Mouse (Mus musculus) CH12.LX (cell line): Measurements from ENCODE around the gene Ccdc62. TPM values are rescaled to one million over a fixed set of nuclear protein-coding genes. Genes with fewer than 3 reads are reported as not detected.

Experiments
- DNase-seq: peaks from one replicate; pipeline ENCODE4 v3.0.0-alpha.2; 2013; ENCODE audit errors: extremely low read depth
- H3K27ac ChIP-seq: 2 replicates; pipeline ENCODE4 v1.5.1; 2012; ENCODE audit warnings: low read depth, mild to moderate bottlenecking, control low read depth, moderate library complexity; ENCODE audit not compliant: insufficient read depth
- H3K27me3 ChIP-seq: replicated peaks from 2 replicates; pipeline ENCODE3; 2012; ENCODE audit warnings: inconsistent platforms
- H3K36me3 ChIP-seq, 2 experiments: replicated peaks in 1 of 2; 2 replicates each; pipeline versions ENCODE3 to v1.6.1; 2012; ENCODE audit warnings: inconsistent platforms in 1 of 2, low read length in 1 of 2, mild to moderate bottlenecking in 1 of 2, mixed read lengths in 1 of 2, moderate library complexity in 1 of 2; ENCODE audit not compliant: control insufficient read depth in 1 of 2, insufficient read depth in 1 of 2
- H3K4me1 ChIP-seq, 2 experiments: 2 replicates each; pipeline ENCODE4 v1.6.1; 2012; ENCODE audit warnings: inconsistent platforms in 1 of 2, moderate library complexity in 1 of 2; ENCODE audit not compliant: insufficient read depth in 2 of 2, control insufficient read depth in 1 of 2
- H3K4me2 ChIP-seq: 2 replicates; pipeline ENCODE4 v1.6.1; 2012; ENCODE audit warnings: low read depth, mild to moderate bottlenecking, control low read depth; ENCODE audit not compliant: poor library complexity, insufficient read depth, severe bottlenecking
- H3K4me3 ChIP-seq, 3 experiments: fragments of 150-350 bp in 1 of 3; sonication (generic) in 1 of 3; replicated peaks in 1 of 3; 2 replicates each; pipeline versions ENCODE3 to v1.5.1; 2011 to 2012; ENCODE audit warnings: low read depth in 2 of 3, low read length in 2 of 3, mild to moderate bottlenecking in 2 of 3, moderate library complexity in 2 of 3, control low read depth in 1 of 3, improper control_type of control experiment in 1 of 3, inconsistent platforms in 1 of 3, mixed read lengths in 1 of 3; ENCODE audit not compliant: poor library complexity in 1 of 3
- H3K79me2 ChIP-seq: replicated peaks from 2 replicates; pipeline ENCODE4 v1.6.1; 2012; ENCODE audit warnings: mild to moderate bottlenecking, moderate library complexity; ENCODE audit not compliant: control insufficient read depth, poor library complexity, insufficient read depth, severe bottlenecking; ENCODE audit errors: extremely low read depth
- H3K9ac ChIP-seq: 2 replicates; pipeline ENCODE4 v1.6.1; 2012; ENCODE audit warnings: low read depth, mild to moderate bottlenecking, control low read depth, moderate library complexity; ENCODE audit not compliant: insufficient read depth
- H3K9me3 ChIP-seq: replicated peaks from 2 replicates; pipeline ENCODE3; 2012; ENCODE audit warnings: low read length, inconsistent platforms, mixed read lengths
- CHD2 ChIP-seq: IDR thresholded peaks from 2 replicates; pipeline ENCODE4 v1.6.1; 2011; ENCODE audit warnings: low read length, improper control_type of control experiment
- ETS1 ChIP-seq: conservative IDR thresholded peaks from 2 replicates; pipeline ENCODE4 v1.6.1; 2012; ENCODE audit warnings: low read depth, mild to moderate bottlenecking, inconsistent platforms, low read length, improper control_type of control experiment, moderate library complexity
- HCFC1 ChIP-seq: IDR thresholded peaks from 2 replicates; pipeline ENCODE4 v1.6.1; 2012; ENCODE audit warnings: low read depth, mild to moderate bottlenecking, inconsistent platforms, low read length, improper control_type of control experiment
- JUN ChIP-seq: IDR thresholded peaks from 2 replicates; pipeline ENCODE4 v1.6.1; 2011; ENCODE audit warnings: low read depth, mild to moderate bottlenecking, low read length, improper control_type of control experiment, moderate library complexity; ENCODE audit not compliant: insufficient read depth
- NELFE ChIP-seq: IDR thresholded peaks from 2 replicates; pipeline ENCODE4 v1.6.1; 2011; ENCODE audit warnings: low read depth, low read length, improper control_type of control experiment
- POLR2A ChIP-seq: IDR thresholded peaks from 2 replicates; pipeline ENCODE4 v1.6.1; 2011; ENCODE audit warnings: low read depth, mild to moderate bottlenecking, improper control_type of control experiment, low read length
- POLR2AphosphoS2 ChIP-seq: IDR thresholded peaks from 2 replicates; pipeline ENCODE4 v1.6.1; 2011; ENCODE audit warnings: low read depth, low read length, improper control_type of control experiment
- TBP ChIP-seq: conservative IDR thresholded peaks from 2 replicates; pipeline ENCODE4 v1.6.1; 2011; ENCODE audit warnings: low read depth, low read length, improper control_type of control experiment
- TCF12 ChIP-seq: IDR thresholded peaks from 2 replicates; pipeline ENCODE4 v1.6.1; 2014; ENCODE audit warnings: low read depth, mild to moderate bottlenecking, inconsistent platforms, low read length, improper control_type of control experiment
- USF1 ChIP-seq: IDR thresholded peaks from 2 replicates; pipeline ENCODE4 v1.6.1; 2014; ENCODE audit warnings: low read depth, mild to moderate bottlenecking, inconsistent platforms, low read length, improper control_type of control experiment
- USF2 ChIP-seq: conservative IDR thresholded peaks from 2 replicates; pipeline ENCODE4 v1.6.1; 2011; ENCODE audit warnings: low read depth, low read length, improper control_type of control experiment
- dilution Hi-C: fragments of 300-500 bp; cut with MboI; formaldehyde crosslinking; loops from 2 replicates; pipeline ENCODE4 v1.14.3; 2020; ENCODE audit warnings: low sequenced_read_pairs; ENCODE audit not compliant: extremely low pct_unique_long_range_greater_than_20kb, extremely low pct_ligation_motif_present
- in situ Hi-C: fragments of 300-500 bp; cut with MboI; formaldehyde crosslinking; loops from 3 replicates; pipeline ENCODE4 v1.14.3; 2019; ENCODE audit warnings: low sequenced_read_pairs, low pct_ligation_motif_present, low pct_unique_long_range_greater_than_20kb, mixed read lengths
- polyA plus RNA-seq: library from polyadenylated mRNA; unstranded; fragments of >175 nt; gene quantifications from 2 replicates; pipeline ENCODE4 v1.2.1, GENCODE M21; 2012; ENCODE audit warnings: low read depth; ENCODE audit not compliant: insufficient read length
- total RNA-seq, 2 experiments: library from RNA; depleted of rRNA; stranded (reverse); fragments of 300-350 nt in 1 of 2; fragments of >200 nt in 1 of 2; gene quantifications; 2 replicates each; pipeline ENCODE4 v1.2.3; 2012 to 2014

Gene Ccdc62
- total and polyA plus RNA-seq, 3 experiments = 1.6 to 5.3 (median 2.0) TPM

- TF ChIP-seq TBP (0 out of 2 replicates have a peak, but pooled peaks have one; percentile 67), HCFC1 (no peak), NELFE (no peak), POLR2A (no peak)
- in situ Hi-C loops = no loop called here
- no peak overlapping the region for H3K27ac ChIP-seq
- no peak overlapping the region for H3K4me3 ChIP-seq
- no peaks in the 10 kb centered on the region for H3K9me3 ChIP-seq
- no peaks in the 10 kb centered on the region for H3K36me3 ChIP-seq
- no peak for DNase-seq
- peaks cover 7 to 30% of the 10 kb centered on the region in 2 experiments for H3K4me1 ChIP-seq
- H3K79me2 ChIP-seq = no peaks in the 10 kb centered on the region
- no peaks in the 10 kb centered on the region for H3K27me3 ChIP-seq
- dilution Hi-C loops = no loop called here
- H3K9ac ChIP-seq = no peak overlapping the region
- no peak overlapping the region for H3K4me2 ChIP-seq
Measured at GRCm38 (mm10) chr5:123890312-123890711, 40.2 kb upstream of the Ccdc62 start.

GRCm38 (mm10) chr5:123890987-123891386 is 39.5 kb upstream of the Ccdc62 start:
- Histone ChIP-seq H3K36me3 (no peaks in the 10 kb centered on the region), H3K4me2 (0 out of 2 replicates have a peak overlapping the region, but pooled peaks have one; percentile 1), H3K4me3 (no peak overlapping the region), H3K27me3 (no peaks in the 10 kb centered on the region), H3K27ac (no peak overlapping the region), H3K9ac (no peak overlapping the region), H3K4me1 (peaks cover 7 to 32% of the 10 kb centered on the region in 2 experiments), H3K9me3 (no peaks in the 10 kb centered on the region), H3K79me2 (no peaks in the 10 kb centered on the region)
- dilution Hi-C loops = no loop called here
- no peak for DNase-seq
- in situ Hi-C loops = no loop called here
- TF ChIP-seq TCF12 = no peak
- no peak for TF ChIP-seq POLR2AphosphoS2
- no peak for TF ChIP-seq HCFC1
- TF ChIP-seq USF1 = no peak
- TF ChIP-seq USF2 = no peak
- no peak for TF ChIP-seq NELFE
- no peak for TF ChIP-seq JUN
- TF ChIP-seq ETS1 = no peak
- TF ChIP-seq, all 38 proteins: peak for 0

- dilution Hi-C loops = no loop called here
- Histone ChIP-seq H3K4me3 (no peak overlapping the region), H3K4me2 (peak overlapping the region; percentile 5; the same call in 1 of the 2 replicates), H3K36me3 (no peaks in the 10 kb centered on the region), H3K4me1 (peaks cover 7 to 32% of the 10 kb centered on the region in 2 experiments), H3K27me3 (no peaks in the 10 kb centered on the region), H3K9me3 (no peaks in the 10 kb centered on the region), H3K27ac (no peak overlapping the region), H3K9ac (0 out of 2 replicates have a peak overlapping the region, but pooled peaks have one; percentile 10), H3K79me2 (no peaks in the 10 kb centered on the region)
- TF ChIP-seq CHD2 = peak; percentile 96
- TF ChIP-seq HCFC1 = no peak
- DNase-seq = peak; percentile 75
- in situ Hi-C loops = no loop called here
Measured at GRCm38 (mm10) chr5:123891669-123892068, 38.8 kb upstream of the Ccdc62 start.
